Mouse (Mus musculus) lung, postnatal 4 days (tissue): ENCODE data around the gene Enc1.

Source experiments
- DNase-seq, 2 experiments: peaks; one replicate each; pipeline ENCODE4 v3.0.0; 2021

The Enc1 gene

GRCm38 (mm10) chr13:97240965-97241786, at the start of gene Enc1:
Gene Enc1 (plus strand): TSS chr13:97241105.
- peak; percentile 95 to 97 for DNase-seq

- DNase-seq = no peak
Measured at GRCm38 (mm10) chr13:97192649-97193048, 48.3 kb upstream of the Enc1 start.

- DNase-seq = peak; percentile 65 to 79
Measured at GRCm38 (mm10) chr13:97193420-97193819, 47.5 kb upstream of the Enc1 start.

DNA sequence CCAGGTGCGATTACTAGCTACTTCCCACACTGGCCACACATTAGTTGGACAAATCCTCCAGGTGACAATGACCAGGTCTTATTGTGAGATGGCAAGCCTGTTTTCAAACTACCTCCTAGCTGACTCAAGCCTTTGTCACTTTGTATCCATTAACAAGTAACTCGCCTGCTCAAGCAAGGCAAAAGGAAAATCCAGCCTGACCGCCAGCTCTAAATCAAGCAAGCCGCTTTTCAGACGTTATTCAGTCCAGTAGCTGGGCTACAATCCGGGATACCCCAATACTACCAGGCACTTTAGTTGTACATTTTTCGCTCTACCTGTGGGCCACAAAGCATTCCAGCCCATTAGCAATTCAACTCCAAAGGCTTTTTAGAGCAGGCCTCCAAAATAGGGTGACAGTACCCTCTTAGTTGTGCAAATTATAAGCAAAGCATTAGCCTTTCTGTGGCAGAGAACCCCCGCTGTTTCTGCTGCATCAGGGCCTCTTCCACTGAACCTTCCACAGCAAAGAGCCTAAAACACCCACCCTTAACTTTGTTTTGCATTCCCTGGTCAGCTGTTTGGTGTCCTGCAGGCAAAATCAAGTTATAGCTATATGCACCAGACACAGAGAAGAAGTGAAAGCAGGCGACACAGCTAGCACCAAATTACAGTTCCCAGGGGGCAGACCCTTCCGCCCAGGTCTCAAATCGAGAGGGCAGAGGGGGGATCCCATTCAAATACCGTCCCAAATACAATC, 44.5 kb upstream of the Enc1 start:
- no peak for DNase-seq

DNA sequence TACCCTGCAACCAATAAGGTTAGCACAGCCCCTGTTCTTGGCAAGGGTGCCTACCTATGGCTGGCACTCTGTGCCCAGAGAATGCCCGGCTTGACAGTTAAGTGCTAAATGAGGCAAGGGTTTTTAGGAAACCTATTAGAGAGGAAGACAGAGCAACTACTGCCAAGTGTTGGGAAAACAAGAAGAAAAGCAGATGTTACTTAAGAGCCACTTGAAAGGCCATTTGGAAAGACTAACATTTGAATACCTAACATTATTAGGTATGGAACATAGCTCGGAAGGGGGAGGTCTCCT, 44.0 kb upstream of the Enc1 start:
- DNase-seq = no peak

GRCm38 (mm10) chr13:97197932-97198562, 42.9 kb upstream of the Enc1 start, which contains the start of gene Hexb:
Gene Hexb (minus strand): TSS chr13:97198357.
- DNase-seq = peak; percentile 94 to 96

- no peak for DNase-seq
Measured at GRCm38 (mm10) chr13:97199123-97199522, 41.8 kb upstream of the Enc1 start.

DNA sequence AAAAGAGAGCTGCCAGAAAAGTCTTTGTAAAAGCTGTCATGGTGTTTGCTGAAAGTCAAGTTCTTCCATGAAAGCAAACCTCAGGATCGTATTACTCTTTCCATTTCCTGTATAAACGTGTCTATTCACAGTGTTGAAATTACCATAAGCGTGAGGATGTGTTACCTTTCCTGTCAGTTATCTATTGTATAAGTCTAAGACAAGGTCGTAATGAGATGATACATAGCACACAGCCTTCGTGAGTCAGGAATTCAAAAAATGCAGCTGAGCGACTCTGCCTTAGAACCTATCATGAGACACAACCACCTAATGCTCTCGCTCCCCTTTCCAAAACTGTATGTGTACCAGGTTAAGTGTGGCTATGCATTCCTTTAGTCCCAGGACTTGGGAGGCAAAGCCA, 39.8 kb upstream of the Enc1 start:
- no peak for DNase-seq

- DNase-seq = no peak
Measured at GRCm38 (mm10) chr13:97201896-97202295, 39.0 kb upstream of the Enc1 start.

DNA sequence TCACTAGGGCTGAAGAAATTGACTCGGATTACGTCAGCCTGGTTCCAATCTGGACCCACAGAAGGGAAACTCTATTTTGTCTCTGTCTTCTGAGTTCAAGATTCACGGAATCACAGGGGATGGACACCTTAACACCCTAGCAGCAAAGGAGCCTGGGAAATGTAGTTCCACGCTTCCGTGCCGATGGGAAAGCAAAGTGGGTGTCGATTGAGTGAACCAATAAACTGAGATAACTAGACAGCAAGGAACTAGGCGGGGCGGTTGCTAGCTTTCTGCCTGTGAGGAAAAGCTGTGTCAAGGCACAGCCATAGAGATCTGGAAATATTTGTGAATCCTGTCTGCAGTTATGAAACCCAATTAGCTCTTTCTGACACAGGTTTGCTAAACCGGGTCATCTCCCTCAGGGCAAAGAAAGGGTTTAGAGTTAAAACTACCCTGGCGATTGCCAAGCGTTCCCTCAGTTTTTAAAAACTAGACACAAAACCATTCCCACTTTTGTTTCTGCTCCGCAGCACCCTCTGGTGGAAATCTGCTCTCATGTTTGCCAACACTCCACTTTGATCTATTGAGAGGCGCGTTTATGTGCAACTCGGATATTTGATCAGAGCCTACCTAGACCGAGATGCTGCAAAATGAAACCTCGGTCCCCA, 35.7 kb upstream of the Enc1 start:
- peak; percentile 81 to 88 for DNase-seq

DNA sequence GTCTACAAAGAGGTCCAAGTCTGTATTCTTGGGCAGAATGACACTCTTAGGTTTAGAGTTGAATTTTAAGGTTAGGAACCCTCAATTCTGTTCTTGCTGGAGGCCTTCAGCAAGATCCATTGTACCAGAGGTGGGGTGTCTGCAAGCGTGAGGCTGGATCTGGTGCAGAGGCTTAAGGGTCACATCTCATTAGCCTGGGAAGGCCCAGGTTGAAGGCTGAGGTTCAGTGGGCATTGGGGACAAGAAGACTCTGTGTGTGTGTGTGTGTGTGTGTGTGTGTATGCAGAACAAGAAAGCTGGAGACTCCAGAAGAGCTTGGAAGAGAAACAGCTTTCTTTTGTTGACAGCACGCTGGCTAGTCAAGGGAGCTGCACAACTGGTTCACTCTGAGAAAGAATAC, 34.9 kb upstream of the Enc1 start:
- no peak for DNase-seq

GRCm38 (mm10) chr13:97207472-97208111, 33.3 kb upstream of the Enc1 start:
- no peak for DNase-seq

GRCm38 (mm10) chr13:97208112-97208478, 32.8 kb upstream of the Enc1 start:
- DNase-seq = peak; percentile 24 to 36

- no peak for DNase-seq
Measured at GRCm38 (mm10) chr13:97208500-97209010, 32.4 kb upstream of the Enc1 start.

DNA sequence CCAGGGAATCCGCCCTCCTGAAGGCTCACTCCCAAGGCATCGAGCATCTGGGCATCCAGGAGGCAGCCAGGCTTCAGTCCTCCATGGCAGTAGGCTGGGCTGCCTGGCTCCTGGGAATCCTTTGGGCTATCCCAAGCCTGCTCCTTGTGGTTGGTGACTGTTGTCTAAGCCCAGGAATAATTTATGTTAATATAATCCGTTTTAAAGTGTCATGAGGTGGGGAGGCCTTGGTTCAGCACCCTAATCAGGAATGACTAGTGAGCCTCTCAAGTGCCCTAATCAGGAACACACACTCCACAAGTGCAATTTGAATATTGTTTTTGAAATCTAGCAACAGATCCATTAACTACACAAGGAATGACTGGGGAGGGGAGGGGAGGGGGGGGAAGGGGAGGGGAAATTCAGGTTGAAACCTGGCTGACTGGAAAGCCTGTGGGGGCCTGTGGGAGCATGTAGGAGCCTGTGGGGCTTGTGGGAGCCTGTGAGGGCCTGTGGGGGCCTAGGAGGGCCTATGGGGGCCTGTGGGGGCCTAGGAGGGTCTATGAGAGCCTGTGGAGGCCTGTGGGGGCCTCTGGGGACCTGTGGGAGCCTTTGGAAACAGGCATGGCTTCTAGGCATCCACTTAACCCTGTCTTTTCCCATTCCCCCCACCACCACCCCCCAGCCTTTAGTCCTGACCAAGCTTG, 26.2 kb upstream of the Enc1 start:
- no peak for DNase-seq

GRCm38 (mm10) chr13:97215563-97215962, 25.3 kb upstream of the Enc1 start:
- DNase-seq = no peak

GRCm38 (mm10) chr13:97216196-97216595, 24.7 kb upstream of the Enc1 start:
- no peak for DNase-seq

DNA sequence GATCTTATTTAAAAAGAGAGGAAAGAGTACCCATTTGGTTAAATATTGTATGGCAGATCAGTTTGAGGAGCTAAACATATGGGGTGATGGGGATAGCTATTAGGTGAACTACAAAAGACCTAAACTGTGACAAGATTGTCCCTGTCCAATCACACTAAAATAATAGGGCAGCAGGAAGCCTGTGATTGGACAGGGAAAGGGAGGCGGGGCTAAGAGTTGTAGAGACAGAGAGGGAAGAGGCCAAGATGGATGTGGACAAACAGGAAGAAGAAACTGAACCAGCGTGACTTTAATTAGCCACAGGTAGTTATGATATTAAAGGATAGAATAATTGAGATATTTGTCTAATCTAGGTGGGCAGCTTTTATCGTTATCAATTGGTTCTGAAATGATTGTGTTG, 20.9 kb upstream of the Enc1 start:
- no peak for DNase-seq

DNA sequence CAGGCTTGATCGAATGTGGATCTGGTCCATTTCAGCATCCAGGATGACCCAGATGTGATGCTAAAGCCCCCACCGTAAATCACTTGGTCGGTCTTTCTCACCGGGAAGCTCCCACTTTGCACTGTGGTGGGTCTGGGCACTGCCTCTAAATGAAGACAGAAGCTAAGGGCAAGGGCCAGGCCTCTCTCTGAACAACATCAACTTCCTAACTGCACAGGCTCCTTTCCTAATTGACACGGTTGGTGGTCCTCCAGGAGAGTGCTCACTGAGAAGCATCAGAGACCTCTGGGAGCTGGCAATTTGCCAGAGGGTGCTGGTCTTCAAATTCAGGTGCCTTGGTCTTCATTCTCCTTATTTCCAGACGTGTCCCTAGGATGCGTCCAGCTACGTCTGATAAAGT, 17.0 kb upstream of the Enc1 start:
- DNase-seq = no peak

GRCm38 (mm10) chr13:97224341-97224982, 16.4 kb upstream of the Enc1 start:
- DNase-seq = no peak

DNA sequence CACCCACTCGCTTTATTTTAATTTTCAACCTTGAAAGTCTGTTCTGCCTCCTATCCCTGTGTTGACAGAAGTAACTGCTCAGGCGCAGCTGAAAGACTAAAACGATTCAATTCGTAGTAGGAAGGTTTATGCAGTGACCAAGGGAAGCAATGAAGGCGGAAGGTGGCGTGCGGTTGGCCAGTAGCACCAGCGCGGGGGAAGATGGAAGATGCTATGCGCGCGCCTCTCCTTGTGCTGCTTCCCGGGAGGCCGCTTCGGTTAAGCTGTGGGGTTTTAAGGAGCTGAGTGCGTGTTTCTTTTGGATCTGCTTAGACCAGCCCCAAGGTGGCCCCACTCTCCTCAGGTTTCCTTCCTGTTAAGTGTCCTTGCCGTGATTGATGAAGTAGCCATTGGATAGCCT, 15.8 kb upstream of the Enc1 start:
- no peak for DNase-seq

- no peak for DNase-seq
Measured at GRCm38 (mm10) chr13:97227795-97228194, 13.1 kb upstream of the Enc1 start.
